Mouse (Mus musculus) spleen, adult 2 months (tissue): Measurements from ENCODE around the gene Gm20388.

Source experiments
- CTCF ChIP-seq: fragments of 200-500 bp; IDR thresholded peaks from 2 replicates; pipeline ENCODE4 v1.5.1; 2011; ENCODE audit warnings: mild to moderate bottlenecking, inconsistent platforms; ENCODE audit not compliant: insufficient read depth, insufficient read length, insufficient replicate concordance; ENCODE audit errors: extremely low read depth
- POLR2A ChIP-seq: fragments of 200-500 bp; IDR thresholded peaks from 2 replicates; pipeline ENCODE4 v1.6.1; 2011; ENCODE audit warnings: low read depth, low read length, inconsistent platforms

DNA sequence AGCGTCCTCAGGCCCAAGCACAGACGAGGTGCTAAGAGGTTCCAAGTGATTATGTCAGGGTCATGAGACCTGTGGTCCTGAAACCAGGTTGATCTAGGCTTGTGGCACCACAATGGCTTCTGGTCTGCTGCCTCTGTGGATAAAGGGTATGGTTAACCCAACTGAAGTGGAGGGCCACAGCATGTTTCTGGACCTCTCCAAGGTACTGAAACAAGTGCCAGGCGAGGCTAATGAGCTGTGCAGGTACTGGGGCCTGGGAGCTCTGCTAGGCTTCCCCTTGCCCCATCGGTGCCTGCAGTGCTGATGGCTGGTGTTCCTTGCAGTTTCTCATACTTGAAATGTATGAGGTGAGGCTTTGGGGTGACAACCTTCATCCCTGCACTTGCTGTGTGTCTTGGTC lies 2826.4 kb downstream of the Gm20388 start:
- TF ChIP-seq CTCF (no peak), POLR2A (no peak)
